Mouse (Mus musculus) liver, postnatal 0 days (tissue): Measurements from ENCODE around the gene Ralgps1. TPM values are rescaled to one million over a fixed set of nuclear protein-coding genes. Genes with fewer than 3 reads are reported as not detected.

Experiments
- ATAC-seq: fragments of 200-750 bp; cut with Nextera tagmentation; 2 replicates; pipeline ENCODE4 v1.8.0; 2017; ENCODE audit warnings: mild to moderate bottlenecking, moderate library complexity
- DNase-seq: peaks from one replicate; pipeline ENCODE4 v3.0.0-alpha.2; 2016
- H3K27ac ChIP-seq: fragments of 300-500 bp; sonication (generic); 2 replicates; pipeline ENCODE4 v1.5.1; 2014; ENCODE audit warnings: antibody characterized with exemption, moderate library complexity, mild to moderate bottlenecking, low read depth
- H3K27me3 ChIP-seq: fragments of 300-500 bp; sonication (generic); 2 replicates; pipeline ENCODE4 v1.6.1; 2014; ENCODE audit warnings: low read length, control low read depth, mixed read lengths; ENCODE audit not compliant: insufficient read depth
- H3K36me3 ChIP-seq: fragments of 300-500 bp; sonication (generic); replicated peaks from 2 replicates; pipeline ENCODE4 v1.6.1; 2014; ENCODE audit warnings: mild to moderate bottlenecking, control low read depth, low read length, moderate library complexity, mixed read lengths; ENCODE audit not compliant: insufficient read depth
- H3K4me1 ChIP-seq: fragments of 300-500 bp; sonication (generic); 2 replicates; pipeline ENCODE4 v1.6.1; 2014; ENCODE audit warnings: antibody characterized with exemption, mild to moderate bottlenecking, control low read depth; ENCODE audit not compliant: insufficient read depth
- H3K4me2 ChIP-seq: fragments of 300-500 bp; sonication (generic); 2 replicates; pipeline ENCODE4 v1.6.1; 2014; ENCODE audit warnings: low read depth, mild to moderate bottlenecking, low read length, moderate library complexity, mixed read lengths
- H3K4me3 ChIP-seq: fragments of 300-500 bp; sonication (generic); 2 replicates; pipeline ENCODE4 v1.5.1; 2014; ENCODE audit warnings: low read depth, low read length
- H3K9ac ChIP-seq: fragments of 300-500 bp; sonication (generic); replicated peaks from 2 replicates; pipeline ENCODE4 v1.6.1; 2014; ENCODE audit warnings: mild to moderate bottlenecking, moderate library complexity
- H3K9me3 ChIP-seq: fragments of 300-500 bp; sonication (generic); 2 replicates; pipeline ENCODE4 v1.6.1; 2016; ENCODE audit warnings: mild to moderate bottlenecking, control low read depth, low read length, mixed read lengths
- CTCF ChIP-seq: sonication (generic); IDR thresholded peaks from 2 replicates; pipeline ENCODE4 v1.5.1; 2016; ENCODE audit warnings: antibody characterized with exemption, low read depth
- EP300 ChIP-seq: IDR thresholded peaks from 2 replicates; pipeline ENCODE4 v1.6.1; 2016; ENCODE audit warnings: antibody characterized with exemption, low read depth, mild to moderate bottlenecking
- WGBS: fragments of 180-500 bp; shearing (Covaris S2); extraction: QIAGEN DNeasy Blood & Tissue Kit; methylation state at CpG from one replicate; pipeline ENCODE4 v1.1.7; 2014; ENCODE audit not compliant: insufficient replicate concordance; 5-methylcytosine and 5-hydroxymethylcytosine counted together
- polyA plus RNA-seq: library from polyadenylated mRNA; unstranded; fragments of >200 nt; fragmentation: Nextera tagmentation; extraction: Ambion mirVana; gene quantifications from 2 replicates; pipeline ENCODE4 v1.2.1, GENCODE M21; 2015

Gene Ralgps1
- polyA plus RNA-seq, 1 experiment from 2014 or later: 0.83 TPM

DNA sequence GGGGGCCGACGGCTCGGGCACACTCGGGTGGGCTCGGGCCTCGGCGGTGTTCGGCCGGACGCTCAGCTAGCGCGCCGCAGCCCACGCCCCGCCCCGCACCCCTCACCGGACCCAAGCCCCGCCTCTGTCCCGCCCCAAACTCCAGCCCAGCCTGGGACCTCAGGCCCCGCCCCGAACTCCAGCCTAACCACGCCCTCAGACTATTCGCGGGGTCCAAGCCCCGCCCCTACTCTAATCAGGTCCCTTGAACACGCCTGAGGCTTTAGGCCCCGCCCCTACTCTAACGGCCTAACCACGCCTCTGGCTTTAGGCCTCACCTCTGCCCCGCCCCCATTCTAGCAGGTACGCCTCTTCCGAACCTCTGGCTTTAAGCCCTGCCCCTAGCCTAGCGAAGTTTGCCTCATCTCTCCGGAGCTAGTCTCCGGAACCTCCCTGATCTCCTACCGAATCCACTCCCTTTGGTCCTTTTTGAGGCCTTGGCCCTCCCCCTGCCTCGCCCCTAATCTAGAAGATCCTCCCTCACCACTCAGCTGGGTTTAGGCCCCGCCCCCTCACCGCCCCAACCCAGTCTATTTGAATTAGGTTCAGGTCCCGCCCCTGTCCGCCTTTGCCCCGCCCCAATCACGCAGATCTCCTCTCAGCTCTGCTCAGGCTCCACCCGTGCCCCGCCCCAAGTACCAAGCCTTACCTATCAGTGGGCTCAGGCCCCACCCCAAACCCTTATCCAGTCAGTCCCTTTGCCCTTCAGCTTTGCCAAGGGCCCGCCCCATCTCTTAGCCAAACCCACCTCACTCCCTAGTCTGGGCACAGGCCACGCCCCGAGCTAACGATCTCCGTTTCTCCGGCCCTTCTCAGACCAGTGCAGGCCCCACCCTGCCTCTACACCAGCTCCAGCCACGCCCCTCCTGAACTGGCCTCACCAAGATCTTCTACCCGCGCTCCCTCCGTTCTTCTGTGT, 240.5 kb downstream of the Ralgps1 start:
- H3K27ac ChIP-seq: 0 out of 2 replicates have a peak overlapping the region, but pooled peaks have one; percentile 39
- DNase-seq: peak; percentile 99

DNA sequence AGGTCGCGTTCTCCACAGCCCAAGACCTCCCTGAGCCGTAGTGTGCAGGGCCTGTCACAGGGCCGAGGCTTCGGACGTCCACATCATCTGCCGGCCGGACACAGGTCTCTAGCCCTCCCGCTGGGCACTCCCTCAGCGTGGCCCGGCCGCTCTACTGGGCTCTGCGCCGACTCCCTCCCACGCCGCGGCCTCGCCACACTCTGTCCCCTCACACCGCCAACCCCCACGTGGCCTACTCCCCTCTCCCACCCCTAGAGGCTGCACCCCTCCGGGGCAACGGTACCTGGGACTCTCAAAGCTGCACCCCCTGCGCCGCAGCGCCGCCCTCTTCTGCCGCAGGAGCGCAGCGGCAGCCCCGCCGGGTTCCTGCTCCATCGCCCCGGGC, 241.2 kb downstream of the Ralgps1 start:
- Histone ChIP-seq H3K9ac (peak overlapping the region; percentile 62), H3K4me2 (peak overlapping the region; percentile 99), H3K36me3 (no peaks in the 10 kb centered on the region), H3K9me3 (no peaks in the 10 kb centered on the region), H3K4me1 (peaks cover 12% of the 10 kb centered on the region), H3K27ac (no peak overlapping the region), H3K27me3 (peaks cover 34% of the 10 kb centered on the region), H3K4me3 (peak overlapping the region; percentile 68)
- no peak for TF ChIP-seq EP300
- TF ChIP-seq CTCF: peak; percentile 45
- 3% methylated on average over 33 of the region's 33 CpGs for WGBS
- ATAC-seq: peak; percentile 0; the same call in 1 of the 2 replicates
- DNase-seq: no peak

More for the DNA sequence above, 240.5 kb downstream of the Ralgps1 start:
- peak overlapping the region; percentile 68 for H3K4me3 ChIP-seq
- H3K4me1 ChIP-seq: peaks cover 12% of the 10 kb centered on the region
- under 1% methylated on average over 51 of the region's 55 CpGs for WGBS
- no peak for TF ChIP-seq CTCF
- TF ChIP-seq EP300: peak; percentile 22; the same call in 1 of the 2 replicates
- H3K27me3 ChIP-seq: peaks cover 34% of the 10 kb centered on the region
- H3K4me2 ChIP-seq: peak overlapping the region; percentile 99
- H3K36me3 ChIP-seq: no peaks in the 10 kb centered on the region
- peak overlapping the region; percentile 62 for H3K9ac ChIP-seq
- H3K9me3 ChIP-seq: no peaks in the 10 kb centered on the region
- peak; percentile 89 for ATAC-seq

DNA sequence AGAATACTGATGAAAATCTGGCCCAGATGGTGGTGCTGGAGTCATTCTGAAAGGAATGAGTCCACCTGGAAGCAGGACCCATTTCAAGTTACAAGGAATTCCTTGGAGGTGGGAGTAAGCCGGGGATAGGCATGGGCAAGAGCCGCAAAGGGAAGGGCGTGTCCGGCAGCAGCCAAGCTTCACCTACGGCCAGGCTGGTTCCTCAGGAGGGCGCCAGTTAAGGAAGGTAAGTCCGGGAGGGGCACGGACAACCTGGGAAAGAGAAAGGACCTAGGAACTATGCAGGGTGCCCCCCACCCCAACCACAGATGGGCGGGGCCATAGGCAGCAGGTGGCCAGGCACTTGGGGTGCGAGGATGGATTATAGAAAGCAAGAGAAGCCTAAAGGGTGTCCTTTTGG, 241.6 kb downstream of the Ralgps1 start:
- Histone ChIP-seq H3K9ac (peak overlapping the region; percentile 62), H3K9me3 (no peaks in the 10 kb centered on the region), H3K4me2 (peak overlapping the region; percentile 99), H3K27me3 (peaks cover 34% of the 10 kb centered on the region), H3K27ac (no peak overlapping the region), H3K4me3 (peak overlapping the region; percentile 68), H3K36me3 (no peaks in the 10 kb centered on the region), H3K4me1 (peaks cover 12% of the 10 kb centered on the region)
- TF ChIP-seq CTCF (no peak), EP300 (no peak)
- ATAC-seq: no peak
- DNase-seq: peak; percentile 29
- WGBS: 3% methylated on average over 10 of the region's 10 CpGs

DNA sequence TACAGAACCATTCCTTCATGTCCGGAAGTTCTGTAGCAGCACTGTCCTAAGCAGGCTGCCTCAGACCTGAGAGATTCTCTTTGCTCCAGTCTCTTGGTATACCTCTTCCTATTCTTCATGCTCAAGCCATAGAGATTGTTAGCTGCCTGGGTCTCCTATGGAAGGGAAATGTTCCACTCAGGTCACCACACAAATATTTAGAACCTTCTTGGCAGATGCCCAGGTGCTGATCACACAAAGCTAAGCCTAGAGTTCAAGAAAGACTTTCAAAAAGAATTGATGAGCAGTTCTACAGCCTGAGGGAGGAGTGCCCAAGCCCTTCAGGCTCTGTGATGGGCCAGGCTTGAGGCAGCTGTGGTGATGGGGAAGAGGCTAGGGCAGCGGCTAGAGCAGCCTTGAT, 242.3 kb downstream of the Ralgps1 start:
- 62% methylated on average over 2 of the region's 2 CpGs for WGBS
- Histone ChIP-seq H3K9ac (no peak overlapping the region), H3K27me3 (peaks cover 34% of the 10 kb centered on the region), H3K4me3 (no peak overlapping the region), H3K27ac (no peak overlapping the region), H3K4me2 (no peak overlapping the region), H3K9me3 (no peaks in the 10 kb centered on the region), H3K4me1 (peaks cover 12% of the 10 kb centered on the region), H3K36me3 (no peaks in the 10 kb centered on the region)
- ATAC-seq (no peak), DNase-seq (no peak)
- TF ChIP-seq EP300 (no peak), CTCF (no peak)

DNA sequence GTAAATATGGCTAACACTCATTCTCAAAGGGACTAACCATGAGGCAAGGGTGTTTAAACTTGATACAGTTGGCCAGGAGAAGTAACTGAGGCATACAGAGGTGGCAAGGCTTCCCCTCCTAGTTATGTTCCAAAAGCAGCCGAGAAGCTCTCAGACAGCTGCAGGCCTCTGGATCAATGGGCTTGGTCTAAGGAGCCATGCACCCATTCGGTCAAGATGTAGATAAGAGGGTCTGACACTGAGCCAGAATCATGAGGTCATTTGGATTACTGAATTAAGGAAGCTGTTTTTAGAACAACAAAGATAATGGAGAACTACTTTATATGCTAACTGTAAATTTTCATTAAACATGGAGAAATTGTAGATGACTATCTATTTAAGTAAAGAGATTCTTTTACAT, 244.0 kb downstream of the Ralgps1 start:
- no peaks in the 10 kb centered on the region for H3K9me3 ChIP-seq
- TF ChIP-seq EP300 (no peak), CTCF (no peak)
- no peak overlapping the region for H3K27ac ChIP-seq
- no peak overlapping the region for H3K9ac ChIP-seq
- H3K4me2 ChIP-seq: no peak overlapping the region
- peaks cover 12% of the 10 kb centered on the region for H3K4me1 ChIP-seq
- ATAC-seq (no peak), DNase-seq (no peak)
- no peak overlapping the region for H3K4me3 ChIP-seq
- no peaks in the 10 kb centered on the region for H3K36me3 ChIP-seq
- H3K27me3 ChIP-seq: peaks cover 23% of the 10 kb centered on the region
- WGBS: 55% methylated on average over 2 of the region's 2 CpGs

DNA sequence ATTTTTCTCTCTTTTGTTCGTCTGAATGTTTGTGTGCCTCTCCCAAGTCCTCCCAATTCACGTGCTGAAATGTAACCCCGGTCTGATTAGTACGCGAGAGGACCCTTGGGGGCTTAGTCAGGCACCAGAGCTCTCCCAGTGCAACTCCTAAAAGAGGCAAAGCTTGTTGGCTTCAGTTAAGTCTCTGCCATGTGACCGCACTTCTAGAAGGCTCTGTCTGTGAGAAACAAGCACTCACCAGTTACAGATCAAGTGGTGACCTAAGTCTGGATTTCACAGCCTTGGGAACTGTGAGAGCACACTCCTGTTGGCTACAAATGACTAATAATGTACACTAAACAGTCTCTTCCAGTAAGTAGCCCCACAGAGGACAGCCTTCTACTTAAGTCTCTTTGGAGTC, 248.4 kb downstream of the Ralgps1 start:
- no peaks in the 10 kb centered on the region for H3K27me3 ChIP-seq
- no peaks in the 10 kb centered on the region for H3K36me3 ChIP-seq
- no peaks in the 10 kb centered on the region for H3K4me1 ChIP-seq
- TF ChIP-seq EP300 (no peak), CTCF (no peak)
- no peaks in the 10 kb centered on the region for H3K9me3 ChIP-seq
- 79% methylated on average over 6 of the region's 6 CpGs for WGBS
- no peak overlapping the region for H3K4me2 ChIP-seq
- DNase-seq (no peak), ATAC-seq (no peak)
- no peak overlapping the region for H3K9ac ChIP-seq
- H3K27ac ChIP-seq: no peak overlapping the region
- H3K4me3 ChIP-seq: no peak overlapping the region
